Mouse (Mus musculus) sigmoid colon, adult 10 weeks (tissue): ENCODE measurements around the gene Tpra1. TPM values are rescaled to one million over a fixed set of nuclear protein-coding genes. Genes with fewer than 3 reads are reported as not detected.

Experiments used
- polyA plus RNA-seq: library from polyadenylated mRNA; stranded (reverse); fragments of 350-450 nt; fragmentation: Illumina TruSeq; extraction: RNeasy Lipid Tissue Mini Kit (QIAGEN cat#74804); gene quantifications from one replicate; pipeline ENCODE4 v1.2.3, GENCODE M21; 2014; ENCODE audit warnings: low read depth, low replicate concordance

Gene Tpra1
- 6.8 TPM for polyA plus RNA-seq

DNA sequence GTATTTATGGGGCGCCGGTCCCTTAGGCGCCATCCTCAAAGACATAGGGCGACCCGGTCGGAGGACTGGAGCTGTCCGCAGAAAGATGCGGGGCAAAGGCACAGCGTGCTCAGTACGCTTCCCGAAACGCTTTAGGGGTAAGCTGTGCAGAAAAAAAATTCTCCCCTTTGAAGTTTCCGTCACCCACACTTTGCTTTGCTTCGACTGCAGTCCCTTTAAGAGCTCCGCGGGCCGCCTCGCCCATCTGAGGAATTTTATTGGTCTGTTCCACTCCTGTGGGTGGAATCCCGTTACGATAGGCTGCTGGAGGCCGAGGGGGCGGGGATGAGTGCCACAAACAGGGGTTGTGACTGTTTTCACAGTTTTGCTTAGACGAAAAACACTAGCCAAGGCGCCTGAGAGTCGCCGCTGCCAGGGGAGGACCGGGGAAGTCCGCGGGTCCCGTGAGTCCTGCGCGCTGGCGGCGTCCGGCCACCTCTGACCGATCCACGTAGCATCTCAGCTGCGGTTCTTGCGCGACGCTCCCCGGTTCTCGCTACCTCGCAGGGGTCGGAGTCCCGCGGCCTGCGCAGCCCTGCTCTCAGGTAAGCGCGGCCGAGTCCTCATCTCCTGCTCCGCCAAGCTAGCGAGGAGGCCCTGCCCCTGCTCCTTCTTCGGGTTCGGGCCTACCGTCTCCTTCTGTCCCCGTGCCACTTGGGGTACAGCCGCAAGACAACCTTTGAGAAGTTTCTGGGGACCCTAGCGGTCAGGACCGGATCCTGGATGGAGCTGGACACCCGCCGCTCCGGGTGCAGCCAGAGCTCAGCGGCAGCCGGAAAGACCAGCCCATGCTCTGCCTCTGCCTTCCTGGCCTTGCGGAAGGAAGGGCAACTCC, at the start of gene Tpra1:
TSS of gene Tpra1 (plus strand) at position 305 of the 874 bp plus-strand sequence.

GRCm38 (mm10) chr6:88874868-88875508, 27.1 kb upstream of the Tpra1 start, which contains the start of gene Podxl2:
Gene Podxl2 (minus strand): TSS chr6:88875044.

DNA sequence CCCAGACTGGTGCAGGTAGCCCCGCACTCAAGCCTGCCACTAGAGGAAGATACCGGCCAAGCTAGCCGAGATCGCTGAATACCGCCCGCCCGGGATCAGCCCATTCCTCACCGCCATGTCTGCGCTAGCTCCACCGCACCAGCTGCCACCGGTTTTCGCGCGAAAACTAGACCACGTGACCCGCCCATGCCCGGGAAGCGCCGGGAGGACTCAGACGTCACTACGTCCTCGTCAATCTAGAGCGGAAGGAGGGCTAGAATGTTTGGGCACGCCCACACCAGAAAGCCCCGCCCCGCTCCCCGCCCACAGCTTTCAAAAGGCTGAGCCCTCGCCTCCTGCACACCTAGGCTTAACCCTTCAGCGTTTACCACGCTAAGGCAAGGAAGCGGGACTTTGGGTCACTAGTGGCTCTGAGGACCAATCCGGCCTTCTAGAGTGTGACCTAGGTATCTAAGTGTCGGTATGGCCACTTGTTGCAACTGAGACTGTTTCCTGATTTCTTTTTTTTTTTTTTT, 3.5 kb upstream of the Tpra1 start, which contains the start of gene Mcm2:
TSS of gene Mcm2 (minus strand) at position 247 of the 515 bp plus-strand sequence.

Other genes with a start within 250 kb of the Tpra1 start
- 6.9 TPM for gene Mgll, start 177.8 kb upstream of the Tpra1 start, polyA plus RNA-seq
- gene Abtb1, start 60.3 kb upstream of the Tpra1 start, polyA plus RNA-seq = 2.4 TPM
- not detected for gene Podxl2, start 27.2 kb upstream of the Tpra1 start, polyA plus RNA-seq
- 2.1 TPM for gene Mcm2, start 3.5 kb upstream of the Tpra1 start, polyA plus RNA-seq